Mouse (Mus musculus): ENCODE results near the gene Gm45711.
"Not testable (repeated sequence)": the region's sequence is repeated elsewhere in the genome, so short reads cannot be mapped to it uniquely, and the experiment has no call there.

Gm45711 gene

GRCm38 (mm10) chr8:104309441-104310155, at the start of gene Gm45711, which contains the start of gene Cmtm1:
Gene Gm45711, minus strand, starts transcription at chr8:104310081.
Gene Cmtm1, minus strand, starts transcription at chr8:104310145.
- DNase-seq, result peak; percentile 7

GRCm38 (mm10) chr8:104358637-104359036, 48.8 kb upstream of the Gm45711 start:
- DNase-seq, result no peak

GRCm38 (mm10) chr8:104354504-104354903, 44.6 kb upstream of the Gm45711 start:
- no peak for DNase-seq

- no peak for DNase-seq
Measured at GRCm38 (mm10) chr8:104353186-104353585, 43.3 kb upstream of the Gm45711 start.

- no peak for DNase-seq
Measured at GRCm38 (mm10) chr8:104350047-104350446, 40.2 kb upstream of the Gm45711 start.

GRCm38 (mm10) chr8:104348971-104349370, 39.1 kb upstream of the Gm45711 start:
- no peak for DNase-seq

- DNase-seq, result no peak
Measured at GRCm38 (mm10) chr8:104346706-104347105, 36.8 kb upstream of the Gm45711 start.

- no peak for DNase-seq
Measured at GRCm38 (mm10) chr8:104344622-104345021, 34.7 kb upstream of the Gm45711 start.

GRCm38 (mm10) chr8:104343957-104344356, 34.1 kb upstream of the Gm45711 start:
- peak; percentile 89 for DNase-seq

GRCm38 (mm10) chr8:104342426-104342825, 32.5 kb upstream of the Gm45711 start:
- no peak for DNase-seq

- DNase-seq, result no peak
Measured at GRCm38 (mm10) chr8:104341678-104342077, 31.8 kb upstream of the Gm45711 start.

GRCm38 (mm10) chr8:104341106-104341561, 31.3 kb upstream of the Gm45711 start:
- DNase-seq, result peak; percentile 61

GRCm38 (mm10) chr8:104340233-104341105, 30.6 kb upstream of the Gm45711 start:
- peak; percentile 69 for DNase-seq

GRCm38 (mm10) chr8:104339983-104340232, 30.0 kb upstream of the Gm45711 start:
- no peak for DNase-seq

GRCm38 (mm10) chr8:104339229-104339982, 29.5 kb upstream of the Gm45711 start, which contains the start of gene Cmtm3:
Gene Cmtm3, plus strand, starts transcription at chr8:104339410.
- DNase-seq, result peak; percentile 28

GRCm38 (mm10) chr8:104337890-104338289, 28.0 kb upstream of the Gm45711 start:
- no peak for DNase-seq

GRCm38 (mm10) chr8:104336806-104337205, 26.9 kb upstream of the Gm45711 start:
- DNase-seq, result no peak

GRCm38 (mm10) chr8:104334196-104334595, 24.3 kb upstream of the Gm45711 start:
- no peak for DNase-seq

- no peak for DNase-seq
Measured at GRCm38 (mm10) chr8:104333786-104334185, 23.9 kb upstream of the Gm45711 start.

- DNase-seq, result no peak
Measured at GRCm38 (mm10) chr8:104332665-104333631, 23.1 kb upstream of the Gm45711 start.

- DNase-seq, result not testable (repeated sequence)
Measured at GRCm38 (mm10) chr8:104321930-104322329, 12.0 kb upstream of the Gm45711 start, which contains the start of gene Cmtm2b. Gene Cmtm2b, plus strand, starts transcription at chr8:104322230.

GRCm38 (mm10) chr8:104321267-104321666, 11.4 kb upstream of the Gm45711 start, which contains the start of gene Gm11020:
Gene Gm11020, plus strand, starts transcription at chr8:104321567.
- not testable (repeated sequence) for DNase-seq
